Mouse (Mus musculus): Measurements from ENCODE around the gene Dcaf17. TPM values are rescaled to one million over a fixed set of nuclear protein-coding genes. Genes with fewer than 3 reads are reported as not detected.

The Dcaf17 gene
- total and polyA plus RNA-seq, 3 experiments, result 15.6 to 28.1 (median 22.7) TPM

DNA sequence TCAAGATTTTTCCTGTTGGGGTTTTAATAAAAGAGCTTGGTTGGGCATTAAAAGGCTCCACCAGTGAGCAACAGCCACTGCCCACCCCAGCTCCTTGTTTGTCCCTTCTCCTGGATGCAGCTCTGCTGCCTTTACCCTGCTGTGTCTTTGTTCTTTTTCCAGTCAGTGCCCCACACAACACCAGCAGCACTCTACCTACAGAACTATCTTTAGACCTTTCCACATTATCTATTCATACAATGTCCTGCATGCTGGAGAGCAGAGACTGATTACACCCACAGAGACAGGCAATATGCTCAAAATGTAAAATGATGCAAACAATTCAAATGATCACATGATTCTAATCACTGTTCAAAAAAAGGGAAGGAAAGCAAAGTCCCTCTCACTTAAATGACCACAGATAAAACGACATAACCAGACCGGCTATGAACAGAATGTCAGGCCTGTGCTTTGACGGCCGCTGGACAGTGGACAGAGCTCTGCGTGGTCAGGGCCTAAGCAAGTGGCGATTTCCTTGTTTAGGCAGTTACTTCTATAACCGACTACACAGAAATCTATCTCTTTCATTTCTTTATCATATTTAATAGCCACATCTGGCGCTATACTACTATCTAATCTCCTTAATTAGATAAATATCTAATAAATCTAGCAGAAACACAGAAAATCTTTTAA is 35.3 kb upstream of the Dcaf17 start:
- Histone ChIP-seq H3K4me3 (replicated peaks in 1 of 3; ENCODE audit: low read depth in 2 of 3, low read length in 2 of 3, poor library complexity in 1 of 3) (no peak overlapping the region), H3K4me2 (ENCODE audit: insufficient read depth, low read depth, poor library complexity, severe bottlenecking) (no peak overlapping the region), H3K9ac (ENCODE audit: insufficient read depth, low read depth) (no peak overlapping the region), H3K27me3 (replicated peaks) (no peaks in the 10 kb centered on the region), H3K4me1 (ENCODE audit: control insufficient read depth in 1 of 2, insufficient read depth in 2 of 2) (peaks cover 0 to 9% of the 10 kb centered on the region in 2 experiments; a peak in 2 of 4 replicates), H3K36me3 (replicated peaks in 1 of 2; ENCODE audit: control insufficient read depth in 1 of 2, insufficient read depth in 1 of 2, low read length in 1 of 2) (peaks cover 0 to 18% of the 10 kb centered on the region in 2 experiments), H3K27ac (ENCODE audit: insufficient read depth, low read depth) (no peak overlapping the region), H3K79me2 (replicated peaks; ENCODE audit: control insufficient read depth, extremely low read depth, insufficient read depth, poor library complexity, severe bottlenecking) (no peaks in the 10 kb centered on the region), H3K9me3 (replicated peaks; ENCODE audit: low read length) (no peaks in the 10 kb centered on the region)
- no peak for DNase-seq (ENCODE audit: extremely low read depth)
- in situ Hi-C loops (cut with MboI; ENCODE audit: low pct_ligation_motif_present, low pct_unique_long_range_greater_than_20kb, low sequenced_read_pairs) (no loop called here), dilution Hi-C loops (cut with MboI; ENCODE audit: extremely low pct_ligation_motif_present, extremely low pct_unique_long_range_greater_than_20kb, low sequenced_read_pairs) (no loop called here)
- TF ChIP-seq MAZ (IDR thresholded peaks at IDR 0.05; ENCODE audit: low read depth, low read length) (no peak), CHD1 (IDR thresholded peaks at IDR 0.05; ENCODE audit: low read depth, low read length) (no peak), TCF12 (IDR thresholded peaks at IDR 0.05; ENCODE audit: low read depth, low read length) (no peak)

DNA sequence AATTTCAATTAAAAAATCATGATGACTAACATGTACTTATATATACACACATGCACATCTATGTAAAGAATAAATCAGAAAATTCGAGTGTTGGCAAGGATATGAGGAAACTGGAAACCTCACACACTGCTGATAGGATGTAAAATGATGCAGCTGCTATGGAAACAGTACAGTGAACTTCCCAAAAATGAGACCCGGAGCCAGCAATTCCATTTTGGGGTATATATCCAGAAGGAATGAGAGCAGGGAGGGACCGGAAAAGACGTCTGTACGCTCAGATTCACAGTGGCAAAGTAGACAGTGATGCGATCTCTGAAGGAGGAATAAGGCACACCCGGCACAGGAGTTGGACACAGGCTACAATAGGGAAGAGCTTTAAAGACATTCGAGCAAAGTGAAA is 34.5 kb upstream of the Dcaf17 start:
- Histone ChIP-seq H3K9me3 (replicated peaks; ENCODE audit: low read length) (no peaks in the 10 kb centered on the region), H3K4me2 (ENCODE audit: insufficient read depth, low read depth, poor library complexity, severe bottlenecking) (no peak overlapping the region), H3K27me3 (replicated peaks) (no peaks in the 10 kb centered on the region), H3K9ac (ENCODE audit: insufficient read depth, low read depth) (no peak overlapping the region), H3K27ac (ENCODE audit: insufficient read depth, low read depth) (no peak overlapping the region), H3K4me3 (replicated peaks in 1 of 3; ENCODE audit: low read depth in 2 of 3, low read length in 2 of 3, poor library complexity in 1 of 3) (no peak overlapping the region), H3K79me2 (replicated peaks; ENCODE audit: control insufficient read depth, extremely low read depth, insufficient read depth, poor library complexity, severe bottlenecking) (no peaks in the 10 kb centered on the region), H3K36me3 (replicated peaks in 1 of 2; ENCODE audit: control insufficient read depth in 1 of 2, insufficient read depth in 1 of 2, low read length in 1 of 2) (peaks cover 0 to 18% of the 10 kb centered on the region in 2 experiments), H3K4me1 (ENCODE audit: control insufficient read depth in 1 of 2, insufficient read depth in 2 of 2) (peaks cover 0 to 14% of the 10 kb centered on the region in 2 experiments; a peak in 2 of 4 replicates)
- no peak for DNase-seq (ENCODE audit: extremely low read depth)
- in situ Hi-C loops (cut with MboI; ENCODE audit: low pct_ligation_motif_present, low pct_unique_long_range_greater_than_20kb, low sequenced_read_pairs), result no loop called here
- dilution Hi-C loops (cut with MboI; ENCODE audit: extremely low pct_ligation_motif_present, extremely low pct_unique_long_range_greater_than_20kb, low sequenced_read_pairs), result no loop called here
- TF ChIP-seq BHLHE40 (IDR thresholded peaks at IDR 0.05; ENCODE audit: low read depth, low read length), result no peak
- TF ChIP-seq KAT2A (IDR thresholded peaks at IDR 0.05; ENCODE audit: insufficient replicate concordance, low read length), result no peak
- TF ChIP-seq TBP (conservative IDR thresholded peaks at IDR 0.05; ENCODE audit: low read depth, low read length), result no peak

DNA sequence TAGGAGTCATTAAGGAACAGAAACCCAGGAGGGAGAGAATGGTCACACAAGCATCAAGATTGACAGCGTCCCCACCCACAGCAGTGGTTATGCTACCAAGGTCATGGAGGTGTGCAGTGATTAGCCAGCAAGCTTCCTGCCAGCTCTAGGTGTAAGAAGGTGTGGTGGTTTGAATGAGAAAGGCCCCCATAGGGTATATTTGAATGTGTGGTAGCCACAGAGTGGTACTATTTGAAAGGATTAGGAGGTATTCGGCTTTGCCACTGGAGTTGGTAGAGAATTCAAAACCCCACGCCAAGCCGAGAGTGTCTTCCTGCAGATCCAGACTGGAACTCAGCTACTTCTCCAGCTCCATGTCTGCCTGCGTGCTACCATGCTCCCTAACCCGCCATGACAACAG is 32.1 kb upstream of the Dcaf17 start:
- TF ChIP-seq IRF4 (IDR thresholded peaks at IDR 0.05; ENCODE audit: low read depth, low read length), result no peak
- TF ChIP-seq ZKSCAN1 (IDR thresholded peaks at IDR 0.05; ENCODE audit: borderline replicate concordance, low read depth, low read length), result no peak
- no peak for TF ChIP-seq E2F4 (IDR thresholded peaks at IDR 0.05; ENCODE audit: insufficient replicate concordance, low read depth, low read length)
- no peak for TF ChIP-seq POLR2A (IDR thresholded peaks at IDR 0.05; ENCODE audit: low read depth, low read length)
- no peak for TF ChIP-seq USF2 (conservative IDR thresholded peaks at IDR 0.05; ENCODE audit: low read depth, low read length)
- no peak for TF ChIP-seq MAX (IDR thresholded peaks at IDR 0.05; ENCODE audit: low read length)
- no peak for TF ChIP-seq MEF2A (IDR thresholded peaks at IDR 0.05; ENCODE audit: borderline replicate concordance, low read depth, low read length)
- no peak for TF ChIP-seq ETS1 (conservative IDR thresholded peaks at IDR 0.05; ENCODE audit: low read depth, low read length)
- TF ChIP-seq ELF1 (IDR thresholded peaks at IDR 0.05; ENCODE audit: low read depth, low read length), result no peak
- TF ChIP-seq RAD21 (IDR thresholded peaks at IDR 0.05; ENCODE audit: low read depth, low read length), result no peak
- TF ChIP-seq RCOR1 (conservative IDR thresholded peaks at IDR 0.05; ENCODE audit: low read depth, low read length), result no peak
- TF ChIP-seq SMC3 (IDR thresholded peaks at IDR 0.05; ENCODE audit: low read depth, low read length), result no peak
- TF ChIP-seq ZMIZ1 (IDR thresholded peaks at IDR 0.05; ENCODE audit: low read depth, low read length), result no peak
- no peak for TF ChIP-seq BHLHE40 (IDR thresholded peaks at IDR 0.05; ENCODE audit: low read depth, low read length)
- no peak for DNase-seq (ENCODE audit: extremely low read depth)
- H3K36me3 ChIP-seq (replicated peaks in 1 of 2; ENCODE audit: control insufficient read depth in 1 of 2, insufficient read depth in 1 of 2, low read length in 1 of 2), result peaks cover 0 to 9% of the 10 kb centered on the region in 2 experiments

More for the DNA sequence above, 32.1 kb upstream of the Dcaf17 start:
- Histone ChIP-seq H3K4me3 (replicated peaks in 1 of 3; ENCODE audit: low read depth in 2 of 3, low read length in 2 of 3, poor library complexity in 1 of 3) (no peak overlapping the region), H3K79me2 (replicated peaks; ENCODE audit: control insufficient read depth, extremely low read depth, insufficient read depth, poor library complexity, severe bottlenecking) (no peaks in the 10 kb centered on the region), H3K27me3 (replicated peaks) (no peaks in the 10 kb centered on the region), H3K4me2 (ENCODE audit: insufficient read depth, low read depth, poor library complexity, severe bottlenecking) (no peak overlapping the region), H3K9ac (ENCODE audit: insufficient read depth, low read depth) (no peak overlapping the region), H3K9me3 (replicated peaks; ENCODE audit: low read length) (no peaks in the 10 kb centered on the region), H3K27ac (ENCODE audit: insufficient read depth, low read depth) (no peak overlapping the region), H3K4me1 (ENCODE audit: control insufficient read depth in 1 of 2, insufficient read depth in 2 of 2) (peaks cover 0 to 17% of the 10 kb centered on the region in 2 experiments; a peak in 2 of 4 replicates)
- in situ Hi-C loops (cut with MboI; ENCODE audit: low pct_ligation_motif_present, low pct_unique_long_range_greater_than_20kb, low sequenced_read_pairs) (no loop called here), dilution Hi-C loops (cut with MboI; ENCODE audit: extremely low pct_ligation_motif_present, extremely low pct_unique_long_range_greater_than_20kb, low sequenced_read_pairs) (no loop called here)
